ENCODE assay signal across 41 mouse cellular contexts in genomic region chr1:174269162-174269561, GRCm38 (mm10). TPM values are rescaled to one million over a fixed set of nuclear protein-coding genes. Genes with fewer than 3 reads are reported as not detected.
"Had no signal": no experiment of that assay in that cellular context is flagged by ENCODE, and none has a peak within 500 bp of the region (broad histone marks: within the 10 kb centered on the region; RNA-seq: fewer than 3 reads in every experiment).

No protein-coding gene starts in this region.

- H3K9me3 ChIP-seq: heart, embryonic 10.5 days; heart, embryonic 12.5 days; hindbrain, embryonic 13.5 days; hindbrain, embryonic 15.5 days; intestine, embryonic 15.5 days; kidney, embryonic 15.5 days; limb, embryonic 13.5 days; limb, embryonic 15.5 days; liver, embryonic 13.5 days had no signal

- H3K4me1 ChIP-seq: heart, embryonic 10.5 days; heart, embryonic 12.5 days; hindbrain, embryonic 13.5 days; hindbrain, embryonic 15.5 days; intestine, embryonic 15.5 days; kidney, embryonic 15.5 days; limb, embryonic 13.5 days; limb, embryonic 15.5 days; liver, embryonic 13.5 days had no signal

- H3K27me3 ChIP-seq: heart, embryonic 12.5 days; hindbrain, embryonic 13.5 days; hindbrain, embryonic 15.5 days; intestine, embryonic 15.5 days; kidney, embryonic 15.5 days; limb, embryonic 13.5 days; limb, embryonic 15.5 days; liver, embryonic 13.5 days had no signal

- H3K4me3 ChIP-seq: gastrocnemius, adult 2 months; heart, embryonic 10.5 days; heart, embryonic 12.5 days; hindbrain, embryonic 13.5 days; hindbrain, embryonic 15.5 days; intestine, embryonic 15.5 days; kidney, embryonic 15.5 days; limb, embryonic 13.5 days; limb, embryonic 15.5 days; liver, embryonic 13.5 days had no signal

- ATAC-seq: inflammation-experienced regulatory T-cells, adult 6 months; intestine, embryonic 15.5 days; intestine, postnatal 0 days had no signal

- H3K27ac ChIP-seq: gastrocnemius, adult 2 months; heart, embryonic 10.5 days; hindbrain, embryonic 13.5 days; hindbrain, embryonic 15.5 days; intestine, embryonic 15.5 days; kidney, embryonic 15.5 days; kidney, postnatal 0 days; limb, embryonic 13.5 days; limb, embryonic 15.5 days; liver, embryonic 13.5 days had no signal

- DNase-seq: gastrocnemius, adult 2 months; gastrocnemius, postnatal 10 days; gastrocnemius, postnatal 25 days; heart, adult 18-20 months; heart, postnatal 10 days; heart, postnatal 4 days; kidney, adult 18-20 months; kidney, adult 9 months; kidney, postnatal 14 days; kidney, postnatal 36 days; layer of hippocampus, adult 9-11 months; layer of hippocampus, postnatal 36 days; left cerebral cortex, postnatal 4 days; liver, embryonic 13.5 days had no signal

- H3K9ac ChIP-seq: heart, embryonic 12.5 days; hindbrain, embryonic 13.5 days; hindbrain, embryonic 15.5 days; intestine, embryonic 15.5 days; kidney, embryonic 15.5 days; limb, embryonic 13.5 days; limb, embryonic 15.5 days; liver, embryonic 13.5 days had no signal

- H3K4me2 ChIP-seq: heart, embryonic 12.5 days; hindbrain, embryonic 13.5 days; hindbrain, embryonic 15.5 days; intestine, embryonic 15.5 days; kidney, embryonic 15.5 days; limb, embryonic 13.5 days; limb, embryonic 15.5 days; liver, embryonic 13.5 days had no signal

- H3K36me3 ChIP-seq: heart, embryonic 10.5 days; heart, embryonic 12.5 days; hindbrain, embryonic 13.5 days; hindbrain, embryonic 15.5 days; intestine, embryonic 15.5 days; kidney, embryonic 15.5 days; limb, embryonic 13.5 days; limb, embryonic 15.5 days; liver, embryonic 13.5 days had no signal

RNA-seq across cellular contexts. Expression of gene Olfr419, which starts 17.3 kb away (rescaled TPM):
- total RNA-seq: gastrocnemius, adult 2 months; gastrocnemius, postnatal 10 days; gastrocnemius, postnatal 25 days; gastrocnemius, postnatal 4 days; granulocyte monocyte progenitor cell, adult 5-6 weeks; heart, adult 18-20 months; heart, adult 8-10 months; heart, postnatal 10 days; heart, postnatal 25 days; heart, postnatal 4 days; layer of hippocampus, adult 18-20 months; layer of hippocampus, adult 8-10 months; layer of hippocampus, postnatal 14 days; layer of hippocampus, postnatal 36 days; left cerebral cortex, adult 18-20 months; left cerebral cortex, adult 8-10 months; left cerebral cortex, postnatal 10 days; left cerebral cortex, postnatal 25 days; left cerebral cortex, postnatal 4 days; liver, adult 2 months had no signal
- polyA plus RNA-seq: heart, embryonic 10.5 days; heart, embryonic 12.5 days; heart, embryonic 14.5 days; heart, embryonic 16.5 days; hindbrain, embryonic 11.5 days; hindbrain, embryonic 13.5 days; hindbrain, embryonic 15.5 days; inflammation-experienced regulatory T-cells, adult 6 months; intestine, embryonic 15.5 days; intestine, postnatal 0 days; kidney, embryonic 15.5 days; kidney, postnatal 0 days; limb, embryonic 11.5 days; limb, embryonic 13.5 days; limb, embryonic 15.5 days; liver, adult 2 months had no signal
